Mouse (Mus musculus) liver, embryonic 15.5 days (tissue): ENCODE data around the gene Tmem240. TPM values are rescaled to one million over a fixed set of nuclear protein-coding genes. Genes with fewer than 3 reads are reported as not detected.
"Not testable (repeated sequence)": the region's sequence is repeated elsewhere in the genome, so short reads cannot be mapped to it uniquely, and the experiment has no call there.

Source experiments
- ATAC-seq: fragments of 200-750 bp; cut with Nextera tagmentation; 2 replicates; pipeline ENCODE4 v1.8.0; 2017; ENCODE audit warnings: moderate number of reproducible peaks, mild to moderate bottlenecking, moderate library complexity; ENCODE audit not compliant: insufficient read depth
- H3K27ac ChIP-seq: fragments of 300-500 bp; sonication (generic); replicated peaks from 2 replicates; pipeline ENCODE4 v1.5.1; 2015; ENCODE audit warnings: mild to moderate bottlenecking, inconsistent platforms
- H3K27me3 ChIP-seq: fragments of 300-500 bp; sonication (generic); 2 replicates; pipeline ENCODE4 v1.6.1; 2015; ENCODE audit warnings: mild to moderate bottlenecking, inconsistent platforms
- H3K36me3 ChIP-seq: fragments of 300-500 bp; sonication (generic); replicated peaks from 2 replicates; pipeline ENCODE4 v1.6.1; 2015; ENCODE audit warnings: moderate library complexity, mild to moderate bottlenecking, inconsistent platforms
- H3K4me1 ChIP-seq: fragments of 300-500 bp; sonication (generic); replicated peaks from 2 replicates; pipeline ENCODE4 v1.6.1; 2015; ENCODE audit warnings: inconsistent platforms
- H3K4me2 ChIP-seq: fragments of 300-500 bp; sonication (generic); 2 replicates; pipeline ENCODE4 v1.6.1; 2015; ENCODE audit warnings: moderate library complexity, mild to moderate bottlenecking, inconsistent platforms
- H3K4me3 ChIP-seq: fragments of 300-500 bp; sonication (generic); replicated peaks from 2 replicates; pipeline ENCODE4 v1.5.1; 2015; ENCODE audit warnings: mild to moderate bottlenecking, inconsistent platforms
- H3K9ac ChIP-seq: fragments of 300-500 bp; sonication (generic); 2 replicates; pipeline ENCODE4 v1.6.1; 2015; ENCODE audit warnings: moderate library complexity, mild to moderate bottlenecking, inconsistent platforms
- H3K9me3 ChIP-seq: fragments of 300-500 bp; sonication (generic); replicated peaks from 2 replicates; pipeline ENCODE4 v1.6.1; 2016; ENCODE audit warnings: inconsistent platforms
- WGBS: fragments of 180-500 bp; shearing (Covaris S2); methylation state at CpG from one replicate; pipeline ENCODE4 v1.1.7; 2015; ENCODE audit warnings: mixed read lengths; ENCODE audit not compliant: insufficient replicate concordance; 5-methylcytosine and 5-hydroxymethylcytosine counted together
- microRNA-seq: library from miRNA; unstranded; fragments of <30 nt; microRNA quantifications from one replicate; pipeline ENCODE4, GENCODE M21; 2016
- polyA plus RNA-seq: library from polyadenylated mRNA; unstranded; fragments of >200 nt; fragmentation: Nextera tagmentation; extraction: Ambion mirVana; gene quantifications from 2 replicates; pipeline ENCODE4 v1.2.1, GENCODE M21; 2015

Tmem240 gene
- polyA plus RNA-seq, 1 experiment from 2014 or later: 0.10 TPM

DNA sequence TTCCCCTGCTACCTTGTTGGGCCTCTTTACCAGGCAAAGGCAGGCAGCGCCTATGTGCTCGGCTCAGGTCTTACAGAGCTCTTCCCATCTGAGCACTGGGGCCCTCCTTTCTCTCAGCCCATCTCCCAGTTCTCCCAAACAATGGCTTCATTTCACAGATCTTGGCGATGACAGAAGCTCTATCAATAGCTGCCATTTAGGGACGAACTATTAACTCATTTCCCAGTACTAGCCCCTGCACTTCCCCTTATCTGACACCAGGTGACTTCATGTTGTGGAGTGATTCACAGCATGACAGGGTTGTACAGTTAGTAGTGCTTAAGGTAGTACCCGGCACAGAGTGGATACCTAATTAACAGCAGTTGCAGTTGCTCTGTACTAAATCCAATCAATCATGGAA, 51.2 kb downstream of the Tmem240 start, which contains the start of gene Tmem88b:
Gene Tmem88b, minus strand, starts transcription at position 56 of the 400 bp plus-strand sequence.
- H3K4me1 ChIP-seq: peaks cover 34% of the 10 kb centered on the region
- no peaks in the 10 kb centered on the region for H3K36me3 ChIP-seq
- WGBS: 46% methylated on average over 5 of the region's 5 CpGs
- no peak within 1 kb of the TSS for H3K9ac ChIP-seq
- H3K9me3 ChIP-seq: no peaks in the 10 kb centered on the region
- H3K27me3 ChIP-seq: peaks cover 40% of the 10 kb centered on the region
- H3K27ac ChIP-seq: no peak within 1 kb of the TSS
- ATAC-seq: no peak
- peak within 1 kb of the TSS; percentile 90 for H3K4me2 ChIP-seq
- H3K4me3 ChIP-seq: peak within 1 kb of the TSS; percentile 63; the same call in 1 of the 2 replicates

DNA sequence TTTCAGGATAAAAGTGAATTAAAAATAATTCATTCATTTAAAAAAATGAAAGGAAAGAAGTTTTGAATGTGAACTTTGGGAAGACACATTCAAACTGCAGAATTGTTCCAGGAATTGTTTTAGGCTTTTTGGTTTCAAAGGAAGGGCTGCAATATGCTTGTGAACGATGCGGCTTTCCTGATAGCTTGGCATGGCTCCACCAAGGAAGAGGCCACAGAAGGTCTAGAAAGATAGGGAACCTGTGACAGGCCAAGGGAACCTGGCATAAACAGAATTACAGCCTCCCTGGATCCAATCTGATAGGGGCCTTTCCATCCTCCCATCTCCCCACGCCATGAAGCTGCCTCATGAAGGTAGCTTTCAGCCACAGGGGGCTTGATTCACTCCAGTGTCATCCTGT, 53.7 kb downstream of the Tmem240 start:
- 39% methylated on average over 3 of the region's 3 CpGs for WGBS
- H3K36me3 ChIP-seq: no peaks in the 10 kb centered on the region
- H3K9me3 ChIP-seq: no peaks in the 10 kb centered on the region
- 0 out of 2 replicates have a peak overlapping the region, but pooled peaks have one; percentile 14 for H3K27ac ChIP-seq
- H3K9ac ChIP-seq: no peak overlapping the region
- H3K27me3 ChIP-seq: peaks cover 29% of the 10 kb centered on the region
- H3K4me1 ChIP-seq: peaks cover 34% of the 10 kb centered on the region
- ATAC-seq: peak; percentile 58
- H3K4me3 ChIP-seq: no peak overlapping the region
- H3K4me2 ChIP-seq: 0 out of 2 replicates have a peak overlapping the region, but pooled peaks have one; percentile 10

DNA sequence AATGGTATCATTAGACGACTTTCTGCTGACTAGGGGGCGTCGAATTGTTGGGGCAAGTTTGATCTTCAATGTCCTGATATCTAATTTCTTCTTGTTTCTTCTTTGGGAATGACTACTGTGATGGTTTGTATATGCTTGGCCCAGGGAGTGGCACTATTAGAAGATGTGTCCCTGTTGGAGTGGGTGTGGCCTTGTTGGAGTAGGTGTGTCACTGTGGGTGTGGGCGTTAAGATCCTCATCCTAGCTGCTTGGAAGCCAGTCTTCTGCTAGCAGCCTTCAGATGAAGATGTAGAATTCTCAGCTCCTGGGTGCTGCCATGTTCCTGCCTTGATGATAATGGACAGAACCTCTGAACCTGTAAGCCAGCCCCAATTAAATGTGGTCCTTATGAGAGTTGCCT, 54.2 kb downstream of the Tmem240 start:
- H3K9ac ChIP-seq, H3K4me3 ChIP-seq, H3K36me3 ChIP-seq, H3K9me3 ChIP-seq: not testable (repeated sequence)
- Histone ChIP-seq H3K4me2 (0 out of 2 replicates have a peak overlapping the region, but pooled peaks have one; percentile 10), H3K27ac (0 out of 2 replicates have a peak overlapping the region, but pooled peaks have one; percentile 14), H3K4me1 (peaks cover 30% of the 10 kb centered on the region), H3K27me3 (peaks cover 25% of the 10 kb centered on the region)
- peak; percentile 50; the same call in 1 of the 2 replicates for ATAC-seq
- 65% methylated on average over 4 of the region's 4 CpGs for WGBS

DNA sequence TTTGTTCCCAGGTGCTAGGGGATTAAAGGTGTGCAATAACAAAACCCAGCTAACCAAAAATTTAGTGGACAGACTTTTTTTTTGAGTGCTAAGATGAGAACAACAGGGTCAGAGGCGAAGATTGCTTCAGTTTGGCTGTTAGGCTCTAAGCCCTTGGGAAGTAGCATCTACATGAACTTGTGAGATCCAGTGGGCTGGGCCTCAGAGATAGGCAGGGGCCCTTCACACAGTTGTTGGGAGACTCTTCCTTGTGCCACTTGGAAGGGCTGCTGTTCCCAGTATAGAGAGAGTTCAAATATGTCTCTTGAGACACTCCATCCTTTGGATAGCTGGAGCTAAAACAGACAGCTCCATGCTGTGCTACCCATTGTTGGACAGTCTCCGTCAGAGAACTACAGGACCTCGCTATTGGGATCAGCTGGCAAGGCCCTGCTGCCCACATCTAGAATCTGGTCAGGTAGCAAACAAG, 55.5 kb downstream of the Tmem240 start, which contains the start of gene Ankrd65:
Gene Ankrd65, plus strand, starts transcription at position 419 of the 469 bp plus-strand sequence.
- Histone ChIP-seq H3K27me3 (peaks cover 17% of the 10 kb centered on the region), H3K4me1 (peaks cover 21% of the 10 kb centered on the region), H3K9me3 (no peaks in the 10 kb centered on the region), H3K4me2 (no peak within 1 kb of the TSS), H3K9ac (no peak within 1 kb of the TSS), H3K27ac (no peak within 1 kb of the TSS), H3K36me3 (no peaks in the 10 kb centered on the region), H3K4me3 (no peak within 1 kb of the TSS)
- WGBS: 67% methylated on average over 3 of the region's 3 CpGs
- no peak for ATAC-seq

Small RNA genes lying within 50 kb of the gene (microRNA-seq; reads per million reads assigned to microRNA genes)
- not detected for gene Gm27743

Other genes with a start within 250 kb of the Tmem240 start
- gene Gnb1, start 243.4 kb upstream of the Tmem240 start, polyA plus RNA-seq: 100 and 106 TPM in 2 replicates
- gene Nadk, start 172.4 kb upstream of the Tmem240 start, polyA plus RNA-seq: 46.9 and 51.4 TPM in 2 replicates
- 5.4 and 5.9 TPM in 2 replicates for gene Slc35e2, start 133.4 kb upstream of the Tmem240 start, polyA plus RNA-seq
- gene Cdk11b, start 109.9 kb upstream of the Tmem240 start, polyA plus RNA-seq: 18.6 and 19.9 TPM in 2 replicates
- gene Gm10563, start 89.4 kb upstream of the Tmem240 start, polyA plus RNA-seq: not detected in 2 replicates
- 4.9 TPM in 2 replicates for gene Mmp23, start 81.4 kb upstream of the Tmem240 start, polyA plus RNA-seq
- gene Mib2, start 65.6 kb upstream of the Tmem240 start, polyA plus RNA-seq: 3.8 and 5.2 TPM in 2 replicates
- gene Fndc10, start 40.5 kb upstream of the Tmem240 start, polyA plus RNA-seq: 0.24 and 0.48 TPM in 2 replicates
- gene Ssu72, start 30.0 kb upstream of the Tmem240 start, polyA plus RNA-seq: 52.0 and 52.4 TPM in 2 replicates
- 47.9 and 56.5 TPM in 2 replicates for gene Atad3a, start 26.3 kb downstream of the Tmem240 start, polyA plus RNA-seq
- gene Vwa1, start 39.9 kb downstream of the Tmem240 start, polyA plus RNA-seq: 0.33 and 0.54 TPM in 2 replicates
- 0.13 and 0.22 TPM in 2 replicates for gene Tmem88b, start 51.1 kb downstream of the Tmem240 start, polyA plus RNA-seq
- 0.07 TPM in 1 of 2 replicates, not detected in the other for gene Ankrd65, start 55.6 kb downstream of the Tmem240 start, polyA plus RNA-seq
- gene Mrpl20, start 68.1 kb downstream of the Tmem240 start, polyA plus RNA-seq: 135 and 141 TPM in 2 replicates
- 65.6 and 77.1 TPM in 2 replicates for gene Ccnl2, start 77.7 kb downstream of the Tmem240 start, polyA plus RNA-seq
- 94.0 and 108 TPM in 2 replicates for gene Aurkaip1, start 96.5 kb downstream of the Tmem240 start, polyA plus RNA-seq
- 7.7 and 9.9 TPM in 2 replicates for gene Mxra8, start 104.9 kb downstream of the Tmem240 start, polyA plus RNA-seq
- 5.0 and 6.9 TPM in 2 replicates for gene Dvl1, start 112.6 kb downstream of the Tmem240 start, polyA plus RNA-seq
- gene Tas1r3, start 128.6 kb downstream of the Tmem240 start, polyA plus RNA-seq: 0.08 and 0.15 TPM in 2 replicates
- 7.5 and 8.9 TPM in 2 replicates for gene Cptp, start 134.6 kb downstream of the Tmem240 start, polyA plus RNA-seq
- gene Ints11, start 134.7 kb downstream of the Tmem240 start, polyA plus RNA-seq: 34.3 and 37.6 TPM in 2 replicates
- 14.3 and 15.6 TPM in 2 replicates for gene Pusl1, start 157.0 kb downstream of the Tmem240 start, polyA plus RNA-seq
- 6.5 and 8.5 TPM in 2 replicates for gene Acap3, start 157.0 kb downstream of the Tmem240 start, polyA plus RNA-seq
- 50.2 and 51.2 TPM in 2 replicates for gene Ube2j2, start 209.0 kb downstream of the Tmem240 start, polyA plus RNA-seq
- 76.3 and 81.9 TPM in 2 replicates for gene C1qtnf12, start 227.5 kb downstream of the Tmem240 start, polyA plus RNA-seq